Mouse (Mus musculus) heart, embryonic 11.5 days (tissue): ENCODE data around the gene Fam173b. TPM values are rescaled to one million over a fixed set of nuclear protein-coding genes. Genes with fewer than 3 reads are reported as not detected.
A peak's percentile ranks its signal among the peaks of the same experiment; 100 is the strongest.

ENCODE experiments used
- ATAC-seq: fragments of 200-750 bp; cut with Nextera tagmentation; replicated peaks from 2 replicates; pipeline ENCODE4 v1.8.0; 2017; ENCODE audit warnings: moderate library complexity; ENCODE audit not compliant: insufficient number of reproducible peaks, low FRiP score, low TSS enrichment
- H3K27ac ChIP-seq: fragments of 300-500 bp; sonication (generic); 2 replicates; pipeline ENCODE4 v1.5.1; 2014; ENCODE audit warnings: mild to moderate bottlenecking, low read depth, low read length
- H3K27me3 ChIP-seq: fragments of 300-500 bp; sonication (generic); 2 replicates; pipeline ENCODE4 v1.6.1; 2014; ENCODE audit warnings: mild to moderate bottlenecking, low read length, mixed read lengths; ENCODE audit not compliant: control insufficient read depth, insufficient read depth
- H3K36me3 ChIP-seq: fragments of 300-500 bp; sonication (generic); 2 replicates; pipeline ENCODE4 v1.6.1; 2014; ENCODE audit warnings: mild to moderate bottlenecking, low read length, moderate library complexity, mixed read lengths; ENCODE audit not compliant: control insufficient read depth, insufficient read depth
- H3K4me1 ChIP-seq: fragments of 300-500 bp; sonication (generic); 2 replicates; pipeline ENCODE4 v1.6.1; 2014; ENCODE audit warnings: low read length; ENCODE audit not compliant: control insufficient read depth, insufficient read depth
- H3K4me2 ChIP-seq: fragments of 300-500 bp; sonication (generic); 2 replicates; pipeline ENCODE4 v1.6.1; 2014; ENCODE audit warnings: mild to moderate bottlenecking, moderate library complexity
- H3K4me3 ChIP-seq: fragments of 300-500 bp; sonication (generic); 2 replicates; pipeline ENCODE4 v1.5.1; 2014; ENCODE audit warnings: low read depth, low read length
- H3K9ac ChIP-seq: fragments of 300-500 bp; sonication (generic); 2 replicates; pipeline ENCODE4 v1.6.1; 2014; ENCODE audit warnings: mild to moderate bottlenecking, low read depth, low read length, moderate library complexity
- H3K9me3 ChIP-seq: fragments of 300-500 bp; sonication (generic); replicated peaks from 2 replicates; pipeline ENCODE4 v1.6.1; 2016; ENCODE audit warnings: low read length; ENCODE audit not compliant: control insufficient read depth
- WGBS: fragments of 180-500 bp; shearing (Covaris S2); extraction: QIAGEN DNeasy Blood & Tissue Kit; methylation state at CpG from one replicate; pipeline ENCODE4 v1.1.7; 2014; ENCODE audit not compliant: insufficient replicate concordance; 5-methylcytosine and 5-hydroxymethylcytosine counted together
- polyA plus RNA-seq: library from polyadenylated mRNA; unstranded; fragments of >200 nt; fragmentation: Nextera tagmentation; extraction: Ambion mirVana; gene quantifications from 2 replicates; pipeline ENCODE4 v1.2.1, GENCODE M21; 2014

The Fam173b gene
- polyA plus RNA-seq: 13.3 and 16.1 TPM in 2 replicates

GRCm38 (mm10) chr15:31601646-31602374, at the start of gene Fam173b, which contains the start of gene Cct5:
TSS of gene Fam173b (plus strand) at chr15:31601852.
TSS of gene Cct5 (minus strand) at chr15:31601804.
- peak; percentile 85 for ATAC-seq
- WGBS: under 1% methylated on average over 63 of the region's 63 CpGs
- H3K36me3 ChIP-seq: 0 out of 2 replicates have a peak, but pooled peaks cover 5% of the 10 kb centered on the region
- H3K4me2 ChIP-seq: peak within 1 kb of the TSS; percentile 95
- no peaks in the 10 kb centered on the region for H3K27me3 ChIP-seq
- peak within 1 kb of the TSS; percentile 93 for H3K9ac ChIP-seq
- H3K4me1 ChIP-seq: peaks cover 21% of the 10 kb centered on the region
- peak within 1 kb of the TSS; percentile 84 for H3K27ac ChIP-seq
- peak within 1 kb of the TSS; percentile 85 for H3K4me3 ChIP-seq
- H3K9me3 ChIP-seq: no peaks in the 10 kb centered on the region

GRCm38 (mm10) chr15:31554855-31555254, 46.8 kb upstream of the Fam173b start:
- H3K9me3 ChIP-seq: no peaks in the 10 kb centered on the region
- 83% methylated on average over 2 of the region's 2 CpGs for WGBS
- H3K4me3 ChIP-seq: no peak overlapping the region
- H3K27me3 ChIP-seq: no peaks in the 10 kb centered on the region
- H3K4me1 ChIP-seq: no peaks in the 10 kb centered on the region
- H3K4me2 ChIP-seq: no peak overlapping the region
- H3K27ac ChIP-seq: no peak overlapping the region
- no peak for ATAC-seq
- H3K9ac ChIP-seq: no peak overlapping the region
- H3K36me3 ChIP-seq: no peaks in the 10 kb centered on the region

- 88% methylated on average over 6 of the region's 6 CpGs for WGBS
- Histone ChIP-seq H3K9me3 (no peaks in the 10 kb centered on the region), H3K4me2 (no peak overlapping the region), H3K27me3 (no peaks in the 10 kb centered on the region), H3K27ac (no peak overlapping the region), H3K4me3 (no peak overlapping the region), H3K9ac (no peak overlapping the region), H3K36me3 (no peaks in the 10 kb centered on the region), H3K4me1 (peaks cover 11% of the 10 kb centered on the region)
- ATAC-seq: no peak
Measured at GRCm38 (mm10) chr15:31561390-31561789, 40.3 kb upstream of the Fam173b start.

- peaks cover 11% of the 10 kb centered on the region for H3K4me1 ChIP-seq
- no peak overlapping the region for H3K4me2 ChIP-seq
- H3K36me3 ChIP-seq: no peaks in the 10 kb centered on the region
- no peak overlapping the region for H3K27ac ChIP-seq
- H3K9ac ChIP-seq: no peak overlapping the region
- H3K4me3 ChIP-seq: no peak overlapping the region
- H3K9me3 ChIP-seq: no peaks in the 10 kb centered on the region
- WGBS: 90% methylated on average over 4 of the region's 4 CpGs
- no peaks in the 10 kb centered on the region for H3K27me3 ChIP-seq
- ATAC-seq: no peak
Measured at GRCm38 (mm10) chr15:31561976-31562375, 39.7 kb upstream of the Fam173b start.

- no peak overlapping the region for H3K4me2 ChIP-seq
- no peak overlapping the region for H3K4me3 ChIP-seq
- WGBS: 37% methylated on average over 8 of the region's 8 CpGs
- no peak for ATAC-seq
- no peaks in the 10 kb centered on the region for H3K9me3 ChIP-seq
- H3K9ac ChIP-seq: no peak overlapping the region
- H3K27me3 ChIP-seq: no peaks in the 10 kb centered on the region
- H3K36me3 ChIP-seq: no peaks in the 10 kb centered on the region
- no peak overlapping the region for H3K27ac ChIP-seq
- peaks cover 11% of the 10 kb centered on the region for H3K4me1 ChIP-seq
Measured at GRCm38 (mm10) chr15:31562847-31563246, 38.8 kb upstream of the Fam173b start.

- no peak for ATAC-seq
Measured at GRCm38 (mm10) chr15:31563577-31564546, 37.8 kb upstream of the Fam173b start.

GRCm38 (mm10) chr15:31565184-31565583, 36.5 kb upstream of the Fam173b start, which contains the start of gene Cmbl:
TSS of gene Cmbl (plus strand) at chr15:31565389.
- H3K4me3 ChIP-seq: no peak within 1 kb of the TSS
- ATAC-seq: no peak
- WGBS: 76% methylated on average over 5 of the region's 5 CpGs
- peaks cover 23% of the 10 kb centered on the region for H3K4me1 ChIP-seq
- H3K27ac ChIP-seq: no peak within 1 kb of the TSS
- H3K27me3 ChIP-seq: no peaks in the 10 kb centered on the region
- no peak within 1 kb of the TSS for H3K4me2 ChIP-seq
- no peaks in the 10 kb centered on the region for H3K9me3 ChIP-seq
- H3K9ac ChIP-seq: no peak within 1 kb of the TSS
- H3K36me3 ChIP-seq: no peaks in the 10 kb centered on the region

More at GRCm38 (mm10) chr15:31563577-31564546, 37.8 kb upstream of the Fam173b start:
- no peak overlapping the region for H3K4me3 ChIP-seq
- H3K27me3 ChIP-seq: no peaks in the 10 kb centered on the region
- 55% methylated on average over 19 of the region's 19 CpGs for WGBS
- H3K9ac ChIP-seq: no peak overlapping the region
- no peak overlapping the region for H3K27ac ChIP-seq
- H3K36me3 ChIP-seq: no peaks in the 10 kb centered on the region
- no peaks in the 10 kb centered on the region for H3K9me3 ChIP-seq
- H3K4me2 ChIP-seq: peak overlapping the region; percentile 46
- peaks cover 16% of the 10 kb centered on the region for H3K4me1 ChIP-seq

GRCm38 (mm10) chr15:31565786-31566185, 35.9 kb upstream of the Fam173b start:
- ATAC-seq: no peak
- Histone ChIP-seq H3K9ac (no peak overlapping the region), H3K27ac (no peak overlapping the region), H3K4me1 (peaks cover 23% of the 10 kb centered on the region), H3K4me3 (no peak overlapping the region), H3K4me2 (no peak overlapping the region), H3K27me3 (no peaks in the 10 kb centered on the region), H3K9me3 (no peaks in the 10 kb centered on the region), H3K36me3 (no peaks in the 10 kb centered on the region)
- 73% methylated on average over 1 of the region's 1 CpGs for WGBS
